ENCODE assay signal across 17 mouse cellular contexts in genomic region chr8:116635972-116636371, GRCm38 (mm10).
A peak's percentile ranks its signal among the peaks of the same experiment; 100 is the strongest.
DNase-seq lines count a peak whose midpoint lies in the region; ATAC-seq and TF ChIP-seq lines count a peak whose summit lies in the region.
"Had no signal": no experiment of that assay in that cellular context is flagged by ENCODE, and none has a peak within 500 bp of the region (broad histone marks: within the 10 kb centered on the region; RNA-seq: fewer than 3 reads in every experiment).

No protein-coding gene starts in this region.

- DNase-seq in liver, postnatal 0 days = no peak
- DNase-seq in T-cell, adult 2 months (ENCODE audit: low spot score) = peak; percentile 53
- DNase-seq in thymus, postnatal 25 days = peak; percentile 56
- DNase-seq in kidney, adult 11 months = no peak
- no peak for DNase-seq in urinary bladder, postnatal 4 days (ENCODE audit: low spot score in 2 of 2)
- no peak for DNase-seq in kidney, postnatal 14 days
- DNase-seq: adrenal gland, postnatal 25 days; gastrocnemius, postnatal 14 days; kidney, postnatal 4 days had no signal

- peaks cover 18% of the 10 kb centered on the region for H3K4me1 ChIP-seq in liver, postnatal 0 days (ENCODE audit: insufficient read depth)
- H3K4me1 ChIP-seq in liver, embryonic 12.5 days = no peaks in the 10 kb centered on the region
- H3K4me1 ChIP-seq: embryonic facial prominence, embryonic 15.5 days; heart, embryonic 15.5 days; limb, embryonic 13.5 days; midbrain, embryonic 13.5 days had no signal

- H3K27me3 ChIP-seq in liver, postnatal 0 days (ENCODE audit: insufficient read depth, low read length) = no peaks in the 10 kb centered on the region
- no peaks in the 10 kb centered on the region for H3K27me3 ChIP-seq in liver, embryonic 12.5 days (replicated peaks)
- H3K27me3 ChIP-seq: embryonic facial prominence, embryonic 15.5 days; heart, embryonic 15.5 days; limb, embryonic 13.5 days; midbrain, embryonic 13.5 days had no signal

- 60% methylated on average over 8 of the region's 8 CpGs for WGBS in liver, postnatal 0 days (ENCODE audit: insufficient replicate concordance)
- WGBS in liver, embryonic 12.5 days (ENCODE audit: insufficient replicate concordance) = 55% methylated on average over 8 of the region's 8 CpGs

- no peak for TF ChIP-seq CTCF in liver, postnatal 0 days (IDR thresholded peaks at IDR 0.05; ENCODE audit: low read depth)

- no peaks in the 10 kb centered on the region for H3K9me3 ChIP-seq in liver, postnatal 0 days (ENCODE audit: low read length)
- H3K9me3 ChIP-seq in liver, embryonic 12.5 days (replicated peaks) = no peaks in the 10 kb centered on the region
- H3K9me3 ChIP-seq: embryonic facial prominence, embryonic 15.5 days; heart, embryonic 15.5 days; limb, embryonic 13.5 days; midbrain, embryonic 13.5 days had no signal

- TF ChIP-seq EP300 in liver, postnatal 0 days (IDR thresholded peaks at IDR 0.05; ENCODE audit: low read depth) = no peak

- no peak for ATAC-seq in liver, postnatal 0 days
- no peak for ATAC-seq in liver, embryonic 12.5 days
- peak; percentile 67 for ATAC-seq in monocyte, adult 5-6 weeks (replicated peaks; ENCODE audit: insufficient number of reproducible peaks, low FRiP score, low TSS enrichment, poor library complexity, severe bottlenecking)
- ATAC-seq: forebrain, embryonic 14.5 days; midbrain, embryonic 13.5 days had no signal

- peak overlapping the region; percentile 35; the same call in 1 of the 2 replicates for H3K4me2 ChIP-seq in liver, postnatal 0 days (ENCODE audit: low read depth, low read length)
- no peak overlapping the region for H3K4me2 ChIP-seq in liver, embryonic 12.5 days
- H3K4me2 ChIP-seq: embryonic facial prominence, embryonic 15.5 days; heart, embryonic 15.5 days; limb, embryonic 13.5 days; midbrain, embryonic 13.5 days had no signal

- no peak overlapping the region for H3K27ac ChIP-seq in liver, postnatal 0 days (ENCODE audit: low read depth)
- no peak overlapping the region for H3K27ac ChIP-seq in liver, embryonic 12.5 days
- H3K27ac ChIP-seq: embryonic facial prominence, embryonic 15.5 days; heart, embryonic 15.5 days; limb, embryonic 13.5 days; midbrain, embryonic 13.5 days; stomach, postnatal 0 days had no signal

- H3K9ac ChIP-seq in liver, postnatal 0 days (replicated peaks) = no peak overlapping the region
- no peak overlapping the region for H3K9ac ChIP-seq in liver, embryonic 12.5 days
- H3K9ac ChIP-seq: embryonic facial prominence, embryonic 15.5 days; heart, embryonic 15.5 days; limb, embryonic 13.5 days; midbrain, embryonic 13.5 days had no signal

- H3K4me3 ChIP-seq in liver, postnatal 0 days (ENCODE audit: low read depth, low read length) = no peak overlapping the region
- no peak overlapping the region for H3K4me3 ChIP-seq in liver, embryonic 12.5 days
- H3K4me3 ChIP-seq: embryonic facial prominence, embryonic 15.5 days; heart, embryonic 15.5 days; limb, embryonic 13.5 days; midbrain, embryonic 13.5 days had no signal

- no peaks in the 10 kb centered on the region for H3K36me3 ChIP-seq in liver, postnatal 0 days (replicated peaks; ENCODE audit: insufficient read depth, low read length)
- no peaks in the 10 kb centered on the region for H3K36me3 ChIP-seq in liver, embryonic 12.5 days
- H3K36me3 ChIP-seq: embryonic facial prominence, embryonic 15.5 days; heart, embryonic 15.5 days; limb, embryonic 13.5 days; midbrain, embryonic 13.5 days had no signal

Comparison
In these comparisons a context has a peak if more than half of its experiments do, and no peak if none do; other contexts are left out.
1. DNase-seq: peak in T-cell, adult 2 months (single experiment) and thymus, postnatal 25 days (single experiment); none in liver, postnatal 0 days (single experiment), kidney, adult 11 months (single experiment), urinary bladder, postnatal 4 days (0 of 2) and kidney, postnatal 14 days (single experiment).